Mouse (Mus musculus) cerebellum, adult 2 months (tissue): ENCODE data around the gene Slc26a1.

Experiments
- CTCF ChIP-seq: fragments of 200-500 bp; IDR thresholded peaks from 2 replicates; pipeline ENCODE4 v1.5.1; 2011; ENCODE audit warnings: low read depth, mild to moderate bottlenecking, control low read depth, low read length, moderate library complexity, borderline replicate concordance; ENCODE audit not compliant: insufficient read depth
- POLR2A ChIP-seq: fragments of 200-500 bp; IDR thresholded peaks from 2 replicates; pipeline ENCODE4 v1.6.1; 2011; ENCODE audit warnings: low read length, control low read depth, borderline replicate concordance; ENCODE audit not compliant: insufficient read depth

GRCm38 (mm10) chr5:108628891-108629633, 46.3 kb downstream of the Slc26a1 start:
- TF ChIP-seq CTCF (no peak), POLR2A (no peak)
